Mouse (Mus musculus): ENCODE data around the gene F11r. TPM values are rescaled to one million over a fixed set of nuclear protein-coding genes. Genes with fewer than 3 reads are reported as not detected.
"Not testable (repeated sequence)": the region's sequence is repeated elsewhere in the genome, so short reads cannot be mapped to it uniquely, and the experiment has no call there.

The F11r gene
- total RNA-seq, 4 experiments from 2014 or later = 26.4 to 53.3 (median 39.5) TPM

DNA sequence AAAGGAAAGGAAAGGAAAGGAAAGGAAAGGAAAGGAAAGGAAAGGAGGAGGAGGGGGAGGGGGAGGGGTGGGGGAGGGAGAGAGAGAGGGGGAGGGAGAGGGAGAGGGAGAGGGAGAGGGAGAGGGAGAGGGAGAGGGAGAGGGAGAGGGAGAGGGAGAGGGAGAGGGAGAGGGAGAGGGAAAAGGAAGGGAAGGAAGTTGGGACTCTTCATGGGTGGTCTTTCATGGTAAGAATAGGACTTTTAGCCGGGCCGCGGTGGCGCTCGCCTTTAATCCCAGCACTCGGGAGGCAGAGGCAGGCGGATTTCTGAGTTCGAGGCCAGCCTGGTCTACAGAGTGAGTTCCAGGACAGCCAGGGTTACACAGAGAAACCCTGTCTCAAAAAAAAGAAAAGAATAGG, 34.6 kb downstream of the F11r start:
- DNase-seq = not testable (repeated sequence)

GRCm38 (mm10) chr1:171473506-171473905, 36.2 kb downstream of the F11r start:
- DNase-seq = no peak

- DNase-seq = no peak
These were observed 36.7 kb downstream of the F11r start for GRCm38 (mm10) chr1:171473920-171474640.

DNA sequence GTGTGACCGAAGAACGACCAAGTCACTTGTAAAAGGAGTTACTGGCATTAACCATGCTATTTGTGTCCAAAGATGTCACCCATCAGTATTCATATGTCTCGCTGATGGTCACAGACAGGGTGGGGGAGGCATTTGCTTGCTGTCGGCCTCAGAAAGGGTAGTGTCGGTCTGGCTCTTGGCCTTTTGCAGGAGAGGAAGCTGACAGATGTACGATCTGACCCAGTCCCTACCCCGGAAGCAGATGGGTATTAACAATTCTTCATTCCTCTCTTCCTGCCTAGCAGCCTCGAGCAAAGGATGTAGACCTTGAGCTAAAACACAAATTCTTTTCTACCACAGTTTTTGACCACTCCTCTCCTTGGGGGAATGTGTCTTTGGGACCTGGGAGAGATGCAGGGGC, 39.8 kb downstream of the F11r start:
- no peak for DNase-seq

GRCm38 (mm10) chr1:171477758-171478545, 40.6 kb downstream of the F11r start:
- no peak for DNase-seq

DNA sequence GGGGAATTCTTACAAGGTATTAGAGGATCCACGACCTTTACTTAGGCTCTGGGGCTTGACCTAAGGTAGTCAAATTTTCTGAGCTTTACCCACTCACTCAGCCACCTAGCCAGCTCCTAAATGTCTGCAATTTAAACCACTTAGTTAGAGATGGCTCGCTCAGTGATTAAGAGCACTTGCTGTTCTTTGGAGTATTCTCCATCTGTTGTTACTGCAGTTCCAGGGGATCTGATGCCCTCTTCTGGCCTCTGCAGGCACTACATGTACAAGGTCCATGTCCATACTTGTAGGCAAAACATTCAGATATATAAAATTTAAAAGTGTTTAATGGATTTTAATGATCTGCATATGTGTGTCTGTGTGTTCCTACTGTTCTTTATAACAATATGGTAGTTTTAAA, 41.6 kb downstream of the F11r start:
- DNase-seq = peak; percentile 36

GRCm38 (mm10) chr1:171494241-171494640, 56.9 kb downstream of the F11r start:
- no peak for DNase-seq

DNA sequence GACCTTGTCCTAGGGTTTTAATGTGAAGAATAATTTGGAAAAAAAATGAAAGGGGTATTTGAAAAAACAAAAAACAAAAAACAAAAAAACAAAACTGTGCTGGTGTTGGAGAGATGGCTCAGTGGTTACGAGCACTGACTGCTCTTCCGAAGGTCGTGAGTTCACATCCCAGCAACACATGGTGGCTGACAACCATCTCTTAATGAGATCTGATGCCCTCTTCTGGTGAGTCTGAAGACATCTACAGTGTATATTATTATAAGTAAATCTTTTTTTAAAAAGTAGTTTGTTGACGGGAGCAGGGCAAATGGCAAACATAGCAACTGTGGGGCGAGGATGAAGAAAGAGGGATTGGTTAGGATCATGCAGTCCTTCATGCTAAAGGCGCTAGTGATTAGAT, 58.0 kb downstream of the F11r start:
- DNase-seq = no peak

- DNase-seq = no peak
These were observed 62.5 kb downstream of the F11r start for GRCm38 (mm10) chr1:171499856-171500255.

DNA sequence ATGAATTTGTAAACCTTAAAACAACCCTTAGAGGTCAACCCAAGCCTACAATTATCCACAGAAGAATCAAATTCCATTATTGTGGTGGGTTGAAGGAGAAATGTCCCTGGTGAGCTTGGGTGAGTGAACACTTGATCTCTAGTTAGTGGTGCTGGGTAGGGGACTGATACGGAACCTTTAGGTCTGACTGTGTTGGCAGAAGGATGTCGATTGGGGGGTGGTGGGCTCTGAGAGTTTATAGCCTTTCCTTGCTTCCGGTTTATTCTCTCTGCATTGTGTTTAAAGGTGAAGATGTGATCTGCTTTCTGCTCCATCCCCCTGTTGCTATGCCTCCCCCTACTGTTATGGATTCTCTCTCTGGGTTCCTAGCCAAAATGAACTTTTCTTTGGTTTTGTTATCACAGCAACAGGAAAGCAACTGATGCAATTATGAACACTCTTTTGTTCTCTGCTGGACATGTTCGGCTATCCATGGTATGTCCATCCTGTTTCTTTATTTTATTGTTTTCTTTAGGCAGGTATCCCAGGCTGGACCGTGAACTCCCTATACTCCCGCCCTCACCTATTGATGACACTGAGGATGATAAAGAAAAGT, 63.8 kb downstream of the F11r start:
- DNase-seq = no peak

GRCm38 (mm10) chr1:171501636-171502080, 64.3 kb downstream of the F11r start:
- DNase-seq = no peak

DNA sequence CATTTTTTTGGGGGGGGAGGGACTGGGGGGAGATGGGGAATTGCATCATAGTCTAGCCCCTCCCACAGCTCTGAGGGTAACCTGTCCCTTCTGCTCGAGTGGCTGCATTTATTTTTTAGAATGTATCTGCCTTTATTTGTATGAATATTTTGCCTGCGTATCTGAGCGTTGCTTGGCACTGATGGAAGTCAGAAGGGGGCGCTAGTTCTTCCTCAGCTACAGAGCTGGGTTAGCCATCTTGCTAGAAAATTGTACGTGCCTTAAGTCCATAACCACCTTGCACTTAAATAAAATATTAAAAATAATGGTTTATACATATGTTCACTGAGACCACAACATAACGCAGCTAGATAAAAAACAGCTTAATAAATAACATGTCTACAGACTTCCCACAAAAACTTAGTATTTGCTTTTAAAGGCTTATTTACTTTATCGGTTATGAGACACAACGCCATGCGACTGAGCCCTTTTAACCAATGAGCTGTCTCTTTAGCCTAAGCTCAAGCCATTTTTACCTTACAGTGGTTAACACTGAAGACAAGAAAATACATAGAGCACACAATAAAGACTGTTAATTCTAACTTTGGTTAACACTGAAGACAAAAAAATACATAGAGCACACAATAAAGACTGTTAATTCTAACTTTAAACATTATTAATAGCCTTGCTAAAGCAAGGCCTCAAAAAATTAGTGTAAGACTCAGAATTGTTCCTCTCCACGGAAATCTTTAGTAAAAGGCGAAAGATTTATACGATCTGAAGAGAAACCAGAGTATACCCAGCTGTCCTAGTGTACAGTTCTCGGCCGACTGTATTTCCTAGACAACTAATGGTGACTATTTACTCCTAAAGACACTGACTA, 65.3 kb downstream of the F11r start:
- DNase-seq = no peak

GRCm38 (mm10) chr1:171503250-171503591, 65.9 kb downstream of the F11r start, which contains the start of gene Alyref2:
Alyref2 (plus strand) TSS chr1:171503478.
- DNase-seq = peak; percentile 94

- DNase-seq = peak; percentile 59
These were observed 66.4 kb downstream of the F11r start for GRCm38 (mm10) chr1:171503592-171504291.

- DNase-seq = no peak
These were observed 67.3 kb downstream of the F11r start for GRCm38 (mm10) chr1:171504586-171504985.

DNA sequence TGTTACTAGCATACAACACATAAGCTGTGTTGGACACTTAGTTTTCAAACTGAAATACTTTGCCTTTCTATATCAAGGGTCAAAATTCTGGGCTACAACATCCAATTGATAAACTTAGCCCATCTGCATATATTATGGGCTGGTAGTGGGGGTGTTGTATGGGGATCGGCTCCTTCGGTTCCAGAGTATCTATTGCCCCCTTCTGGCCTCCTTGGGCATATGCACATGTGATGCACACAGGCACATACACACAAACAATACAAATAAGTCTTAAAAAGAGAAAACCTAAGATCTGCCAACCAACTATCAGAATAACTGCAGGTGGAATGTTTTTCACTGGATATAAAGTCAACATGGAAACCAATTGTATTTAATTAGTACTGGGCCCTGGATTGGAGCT, 75.9 kb downstream of the F11r start:
- no peak for DNase-seq

- DNase-seq = no peak
These were observed 76.4 kb downstream of the F11r start for GRCm38 (mm10) chr1:171513760-171514159.
